Mouse (Mus musculus) bone marrow macrophage, adult 2 months (primary cell): ENCODE results near the gene Kcnh4. TPM values are rescaled to one million over a fixed set of nuclear protein-coding genes. Genes with fewer than 3 reads are reported as not detected.

ENCODE experiments used
- H3K27ac ChIP-seq: 2 replicates; pipeline ENCODE4 v1.5.1; 2012; ENCODE audit warnings: low read depth, low read length; ENCODE audit not compliant: insufficient read depth
- H3K4me1 ChIP-seq: 2 replicates; pipeline ENCODE4 v1.6.1; 2012; ENCODE audit warnings: low read length; ENCODE audit not compliant: control insufficient read depth, insufficient read depth
- H3K4me3 ChIP-seq: 2 replicates; pipeline ENCODE4 v1.5.1; 2012; ENCODE audit warnings: mild to moderate bottlenecking, low read length, moderate library complexity; ENCODE audit not compliant: insufficient read depth
- CTCF ChIP-seq: IDR thresholded peaks from 2 replicates; pipeline ENCODE4 v1.5.1; 2012; ENCODE audit warnings: low read depth, mild to moderate bottlenecking, low read length, moderate library complexity
- POLR2A ChIP-seq: IDR thresholded peaks from 2 replicates; pipeline ENCODE4 v1.6.1; 2012; ENCODE audit warnings: mild to moderate bottlenecking, low read depth, low read length, borderline replicate concordance
- polyA plus RNA-seq: library from polyadenylated mRNA; stranded (reverse); fragments of >200 nt; gene quantifications from 2 replicates; pipeline ENCODE4 v1.2.4, GENCODE M21; 2012; ENCODE audit not compliant: missing spikeins, insufficient read depth, insufficient read length

Gene Kcnh4
- polyA plus RNA-seq, 1 experiment = not detected

- TF ChIP-seq CTCF (no peak), POLR2A (no peak)
- Histone ChIP-seq H3K27ac (no peak overlapping the region), H3K4me3 (no peak overlapping the region), H3K4me1 (peaks cover 5% of the 10 kb centered on the region; the same call in 1 of the 2 replicates)
Measured at GRCm38 (mm10) chr11:100767871-100768270, 8.1 kb upstream of the Kcnh4 start.

GRCm38 (mm10) chr11:100766726-100767125 is 7.0 kb upstream of the Kcnh4 start:
- H3K27ac ChIP-seq = no peak overlapping the region
- H3K4me3 ChIP-seq = no peak overlapping the region
- peaks cover 5% of the 10 kb centered on the region; the same call in 1 of the 2 replicates for H3K4me1 ChIP-seq
- TF ChIP-seq POLR2A (no peak), CTCF (no peak)

- Histone ChIP-seq H3K4me3 (peak within 1 kb of the TSS; percentile 56), H3K27ac (no peak within 1 kb of the TSS), H3K4me1 (peaks cover 3% of the 10 kb centered on the region)
- TF ChIP-seq CTCF (no peak), POLR2A (no peak)
Measured at GRCm38 (mm10) chr11:100762831-100763230, 3.1 kb upstream of the Kcnh4 start, which contains the start of gene Hcrt. TSS of gene Hcrt (minus strand) at chr11:100762931.

- peak overlapping the region; percentile 56 for H3K4me3 ChIP-seq
- peaks cover 9% of the 10 kb centered on the region for H3K4me1 ChIP-seq
- peak; percentile 38; the same call in 1 of the 2 replicates for TF ChIP-seq CTCF
- no peak for TF ChIP-seq POLR2A
- H3K27ac ChIP-seq = no peak overlapping the region
Measured at GRCm38 (mm10) chr11:100761547-100762045, 1.9 kb upstream of the Kcnh4 start.

- TF ChIP-seq CTCF = no peak
- Histone ChIP-seq H3K4me3 (peak overlapping the region; percentile 48), H3K4me1 (peaks cover 9% of the 10 kb centered on the region), H3K27ac (no peak overlapping the region)
Measured at GRCm38 (mm10) chr11:100758707-100759610, 783 bp downstream of the Kcnh4 start.

GRCm38 (mm10) chr11:100757566-100757965 is 2.2 kb downstream of the Kcnh4 start:
- Histone ChIP-seq H3K4me3 (no peak overlapping the region), H3K27ac (no peak overlapping the region), H3K4me1 (peaks cover 9% of the 10 kb centered on the region)
- no peak for TF ChIP-seq CTCF
- TF ChIP-seq POLR2A = no peak

GRCm38 (mm10) chr11:100756476-100756875 is 3.3 kb downstream of the Kcnh4 start:
- H3K4me3 ChIP-seq = no peak overlapping the region
- peaks cover 9% of the 10 kb centered on the region for H3K4me1 ChIP-seq
- no peak overlapping the region for H3K27ac ChIP-seq
- TF ChIP-seq POLR2A (no peak), CTCF (no peak)

GRCm38 (mm10) chr11:100754693-100755057 is 5.1 kb downstream of the Kcnh4 start:
- TF ChIP-seq POLR2A (no peak), CTCF (no peak)
- H3K27ac ChIP-seq = no peak overlapping the region
- H3K4me3 ChIP-seq = no peak overlapping the region
- peaks cover 7% of the 10 kb centered on the region; the same call in 1 of the 2 replicates for H3K4me1 ChIP-seq

- Histone ChIP-seq H3K27ac (no peak overlapping the region), H3K4me1 (peaks cover 7% of the 10 kb centered on the region; the same call in 1 of the 2 replicates), H3K4me3 (no peak overlapping the region)
- TF ChIP-seq CTCF = no peak
Measured at GRCm38 (mm10) chr11:100754021-100754692, 5.6 kb downstream of the Kcnh4 start.

GRCm38 (mm10) chr11:100752294-100752693 is 7.4 kb downstream of the Kcnh4 start:
- H3K27ac ChIP-seq = no peak overlapping the region
- H3K4me3 ChIP-seq = no peak overlapping the region
- TF ChIP-seq POLR2A = no peak
- no peak for TF ChIP-seq CTCF
- H3K4me1 ChIP-seq = 0 out of 2 replicates have a peak, but pooled peaks cover under 1% of the 10 kb centered on the region
